Mouse (Mus musculus) spleen, adult 2 months (tissue): ENCODE data around the gene Crebrf.

ENCODE experiments used
- CTCF ChIP-seq: fragments of 200-500 bp; IDR thresholded peaks from 2 replicates; pipeline ENCODE4 v1.5.1; 2011; ENCODE audit warnings: mild to moderate bottlenecking, inconsistent platforms; ENCODE audit not compliant: insufficient read depth, insufficient read length, insufficient replicate concordance; ENCODE audit errors: extremely low read depth
- POLR2A ChIP-seq: fragments of 200-500 bp; IDR thresholded peaks from 2 replicates; pipeline ENCODE4 v1.6.1; 2011; ENCODE audit warnings: low read depth, low read length, inconsistent platforms

DNA sequence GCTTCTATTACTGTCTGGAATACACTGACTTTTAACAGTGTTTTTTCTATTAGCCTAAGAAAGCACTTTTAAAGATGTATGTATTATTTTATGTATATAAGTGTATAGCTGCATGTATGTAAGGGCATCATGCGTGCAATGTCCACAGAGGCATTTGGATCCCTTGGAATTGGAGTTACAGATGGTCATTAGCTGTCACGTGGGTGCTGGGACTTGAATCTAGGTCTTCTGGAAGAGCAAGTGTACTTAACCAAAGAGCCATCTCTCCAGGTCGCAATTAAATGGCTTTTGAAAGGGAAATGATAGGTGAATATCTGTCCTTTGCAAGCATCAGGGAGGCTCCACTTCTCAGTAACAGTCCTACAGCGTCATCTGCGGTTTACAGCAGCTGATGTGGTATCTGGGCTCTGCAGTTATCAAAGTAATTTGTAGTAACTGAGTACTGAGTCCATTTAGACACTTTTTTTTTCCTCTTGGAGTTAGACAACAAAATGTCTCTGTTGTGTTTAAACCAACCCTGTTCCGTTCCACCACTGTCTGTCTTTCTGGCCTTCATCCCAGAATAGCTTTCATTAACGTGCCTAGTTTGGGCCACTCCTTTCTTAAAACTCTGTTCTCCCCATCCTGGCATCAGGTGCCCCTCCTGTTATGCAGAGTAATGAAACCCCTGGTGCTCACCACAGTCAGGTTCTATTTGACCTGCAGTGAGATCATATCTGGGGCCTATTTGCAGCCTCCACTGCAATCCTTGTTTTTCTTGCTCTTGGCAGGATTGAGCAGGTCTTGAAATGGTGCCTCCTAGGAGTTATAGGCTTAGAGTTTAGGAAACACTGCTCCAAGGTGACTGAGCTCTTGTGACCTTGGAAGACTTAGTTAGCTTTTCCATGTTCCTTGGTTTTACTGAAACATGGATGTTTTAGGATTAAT is 37.5 kb upstream of the Crebrf start:
- TF ChIP-seq CTCF (no peak), POLR2A (no peak)
